Mouse (Mus musculus): ENCODE results near the gene Ghrl. TPM values are rescaled to one million over a fixed set of nuclear protein-coding genes. Genes with fewer than 3 reads are reported as not detected.
A peak's percentile ranks its signal among the peaks of the same experiment; 100 is the strongest.

Gene Ghrl
- 0.61 TPM in 1 of 2 replicates, not detected in the other for polyA plus RNA-seq (2014; fragmentation: Nextera tagmentation; extraction: Ambion mirVana)

DNA sequence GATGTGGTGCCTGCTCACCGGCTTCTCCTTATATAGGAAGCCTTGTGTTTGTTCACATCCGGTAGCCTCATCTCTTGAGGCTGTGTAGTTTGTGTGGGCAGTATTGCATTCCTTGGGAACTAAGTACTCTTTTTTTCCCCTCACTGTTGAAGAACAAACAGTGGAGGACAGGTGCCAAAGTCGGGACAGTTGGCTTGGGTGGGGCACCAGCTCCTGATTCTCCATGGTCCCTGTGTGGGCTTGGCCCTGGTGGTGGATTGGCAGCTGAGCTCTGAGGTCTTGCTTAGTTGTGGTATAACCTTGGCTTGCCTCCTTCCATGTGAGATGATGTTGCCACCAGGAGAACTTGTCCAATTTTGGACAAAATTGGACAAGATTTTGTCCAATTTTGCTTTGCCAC is at the start of gene Ghrl:
Ghrl (minus strand) TSS at position 3 of the 400 bp plus-strand sequence.
- 85% methylated on average over 3 of the region's 3 CpGs for WGBS
- ATAC-seq (ENCODE audit: low read depth) (no peak), DNase-seq (ENCODE audit: low spot score) (no peak)
- Histone ChIP-seq H3K27ac (replicated peaks; ENCODE audit: low read depth, low read length) (no peak within 1 kb of the TSS), H3K9ac (ENCODE audit: low read depth, low read length) (no peak within 1 kb of the TSS), H3K4me1 (ENCODE audit: control insufficient read depth, insufficient read depth, low read length) (no peaks in the 10 kb centered on the region), H3K4me3 (ENCODE audit: low read depth, low read length) (no peak within 1 kb of the TSS), H3K27me3 (replicated peaks; ENCODE audit: control insufficient read depth, insufficient read depth, low read length) (no peaks in the 10 kb centered on the region), H3K36me3 (ENCODE audit: control insufficient read depth, insufficient read depth, low read length) (peaks cover 68% of the 10 kb centered on the region), H3K4me2 (ENCODE audit: low read depth, low read length) (no peak within 1 kb of the TSS), H3K9me3 (ENCODE audit: control insufficient read depth, low read length) (no peaks in the 10 kb centered on the region)

- Histone ChIP-seq H3K4me3 (ENCODE audit: low read depth, low read length) (no peak overlapping the region), H3K9ac (ENCODE audit: low read depth, low read length) (no peak overlapping the region), H3K27me3 (replicated peaks; ENCODE audit: control insufficient read depth, insufficient read depth, low read length) (no peaks in the 10 kb centered on the region), H3K4me1 (ENCODE audit: control insufficient read depth, insufficient read depth, low read length) (no peaks in the 10 kb centered on the region), H3K36me3 (ENCODE audit: control insufficient read depth, insufficient read depth, low read length) (no peaks in the 10 kb centered on the region), H3K4me2 (ENCODE audit: low read depth, low read length) (no peak overlapping the region), H3K27ac (replicated peaks; ENCODE audit: low read depth, low read length) (no peak overlapping the region), H3K9me3 (ENCODE audit: control insufficient read depth, low read length) (no peaks in the 10 kb centered on the region)
- 63% methylated on average over 11 of the region's 11 CpGs for WGBS
- DNase-seq (ENCODE audit: low spot score) (peak; percentile 5), ATAC-seq (ENCODE audit: low read depth) (no peak)
These were observed 49.1 kb upstream of the Ghrl start for GRCm38 (mm10) chr6:113768804-113769203.

- H3K27me3 ChIP-seq (replicated peaks; ENCODE audit: control insufficient read depth, insufficient read depth, low read length): no peaks in the 10 kb centered on the region
- no peaks in the 10 kb centered on the region for H3K9me3 ChIP-seq (ENCODE audit: control insufficient read depth, low read length)
- no peak overlapping the region for H3K9ac ChIP-seq (ENCODE audit: low read depth, low read length)
- H3K36me3 ChIP-seq (ENCODE audit: control insufficient read depth, insufficient read depth, low read length): no peaks in the 10 kb centered on the region
- H3K27ac ChIP-seq (replicated peaks; ENCODE audit: low read depth, low read length): no peak overlapping the region
- DNase-seq (ENCODE audit: low spot score) (peak; percentile 79), ATAC-seq (ENCODE audit: low read depth) (peak; percentile 57)
- no peak overlapping the region for H3K4me2 ChIP-seq (ENCODE audit: low read depth, low read length)
- no peak overlapping the region for H3K4me3 ChIP-seq (ENCODE audit: low read depth, low read length)
- 35% methylated on average over 7 of the region's 7 CpGs for WGBS
- no peaks in the 10 kb centered on the region for H3K4me1 ChIP-seq (ENCODE audit: control insufficient read depth, insufficient read depth, low read length)
These were observed 42.0 kb upstream of the Ghrl start for GRCm38 (mm10) chr6:113761644-113762043.

DNA sequence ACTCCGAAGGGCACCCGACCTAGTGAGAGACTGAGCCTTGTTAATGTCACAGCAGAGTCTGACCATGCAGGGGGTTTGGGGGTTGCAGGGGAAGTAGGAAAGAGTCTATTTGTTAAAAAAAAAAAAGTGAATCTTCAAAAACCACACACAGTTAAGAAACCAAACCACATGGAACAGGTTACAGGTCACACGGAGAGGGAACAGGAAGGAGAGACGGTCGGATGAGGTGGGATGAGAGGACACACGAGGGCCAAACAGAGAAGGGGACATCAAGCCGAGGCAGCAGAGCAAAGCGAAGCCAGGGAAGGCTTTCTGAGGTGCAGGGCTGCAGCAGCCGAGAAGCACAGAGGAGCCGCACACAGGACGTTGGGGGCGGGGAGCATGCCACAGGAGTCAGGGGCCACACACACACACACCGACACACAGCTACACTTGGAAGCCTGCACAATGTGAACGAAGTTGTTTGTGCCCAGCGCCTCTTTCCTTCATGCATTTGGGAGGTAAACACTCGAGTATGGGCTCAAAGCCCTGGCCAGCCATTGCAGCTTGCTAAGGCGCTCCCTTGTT is 29.5 kb upstream of the Ghrl start:
- Histone ChIP-seq H3K4me1 (ENCODE audit: control insufficient read depth, insufficient read depth, low read length) (no peaks in the 10 kb centered on the region), H3K27me3 (replicated peaks; ENCODE audit: control insufficient read depth, insufficient read depth, low read length) (peaks cover 11% of the 10 kb centered on the region), H3K9ac (ENCODE audit: low read depth, low read length) (no peak overlapping the region), H3K9me3 (ENCODE audit: control insufficient read depth, low read length) (no peaks in the 10 kb centered on the region), H3K4me2 (ENCODE audit: low read depth, low read length) (no peak overlapping the region), H3K27ac (replicated peaks; ENCODE audit: low read depth, low read length) (no peak overlapping the region), H3K4me3 (ENCODE audit: low read depth, low read length) (no peak overlapping the region), H3K36me3 (ENCODE audit: control insufficient read depth, insufficient read depth, low read length) (no peaks in the 10 kb centered on the region)
- 59% methylated on average over 17 of the region's 17 CpGs for WGBS
- ATAC-seq (ENCODE audit: low read depth) (no peak), DNase-seq (ENCODE audit: low spot score) (no peak)

GRCm38 (mm10) chr6:113748351-113748750 is 28.7 kb upstream of the Ghrl start:
- Histone ChIP-seq H3K4me2 (ENCODE audit: low read depth, low read length) (peak overlapping the region; percentile 33), H3K9me3 (ENCODE audit: control insufficient read depth, low read length) (no peaks in the 10 kb centered on the region), H3K36me3 (ENCODE audit: control insufficient read depth, insufficient read depth, low read length) (no peaks in the 10 kb centered on the region), H3K9ac (ENCODE audit: low read depth, low read length) (no peak overlapping the region), H3K27ac (replicated peaks; ENCODE audit: low read depth, low read length) (no peak overlapping the region), H3K4me1 (ENCODE audit: control insufficient read depth, insufficient read depth, low read length) (no peaks in the 10 kb centered on the region), H3K4me3 (ENCODE audit: low read depth, low read length) (0 out of 2 replicates have a peak overlapping the region, but pooled peaks have one; percentile 3), H3K27me3 (replicated peaks; ENCODE audit: control insufficient read depth, insufficient read depth, low read length) (peaks cover 11% of the 10 kb centered on the region)
- 33% methylated on average over 26 of the region's 26 CpGs for WGBS
- DNase-seq (ENCODE audit: low spot score) (no peak), ATAC-seq (ENCODE audit: low read depth) (no peak)

DNA sequence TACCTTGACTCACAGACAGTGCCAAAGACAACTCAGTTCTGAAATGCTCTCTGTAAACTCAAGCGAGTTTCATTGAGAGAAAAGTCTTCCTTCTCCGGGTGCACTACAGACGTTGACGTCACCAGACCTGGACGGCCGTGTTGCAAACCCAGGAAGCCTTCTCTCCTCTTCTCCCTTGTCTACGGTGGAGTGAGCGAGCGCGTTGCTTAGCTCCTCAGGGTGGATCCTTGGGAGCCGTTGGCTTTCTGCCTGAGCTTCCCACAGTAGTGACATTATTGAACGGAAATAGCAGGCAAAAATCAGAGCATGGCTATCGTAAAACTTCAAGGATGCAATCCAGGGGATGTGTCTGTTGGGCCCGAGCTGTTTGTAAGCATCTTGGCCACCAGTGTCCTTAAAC is 27.6 kb upstream of the Ghrl start:
- 85% methylated on average over 14 of the region's 14 CpGs for WGBS
- no peaks in the 10 kb centered on the region for H3K9me3 ChIP-seq (ENCODE audit: control insufficient read depth, low read length)

GRCm38 (mm10) chr6:113745117-113745516 is 25.4 kb upstream of the Ghrl start:
- DNase-seq (ENCODE audit: low spot score): no peak
- H3K36me3 ChIP-seq (ENCODE audit: control insufficient read depth, insufficient read depth, low read length): no peaks in the 10 kb centered on the region
- no peak overlapping the region for H3K4me3 ChIP-seq (ENCODE audit: low read depth, low read length)
- no peaks in the 10 kb centered on the region for H3K9me3 ChIP-seq (ENCODE audit: control insufficient read depth, low read length)
- no peak for ATAC-seq (ENCODE audit: low read depth)
- no peak overlapping the region for H3K4me2 ChIP-seq (ENCODE audit: low read depth, low read length)
- H3K4me1 ChIP-seq (ENCODE audit: control insufficient read depth, insufficient read depth, low read length): no peaks in the 10 kb centered on the region
- peaks cover 11% of the 10 kb centered on the region for H3K27me3 ChIP-seq (replicated peaks; ENCODE audit: control insufficient read depth, insufficient read depth, low read length)
- no peak overlapping the region for H3K9ac ChIP-seq (ENCODE audit: low read depth, low read length)
- H3K27ac ChIP-seq (replicated peaks; ENCODE audit: low read depth, low read length): no peak overlapping the region

More for the DNA sequence above, 27.6 kb upstream of the Ghrl start:
- Histone ChIP-seq H3K4me2 (ENCODE audit: low read depth, low read length) (no peak overlapping the region), H3K4me3 (ENCODE audit: low read depth, low read length) (no peak overlapping the region), H3K36me3 (ENCODE audit: control insufficient read depth, insufficient read depth, low read length) (no peaks in the 10 kb centered on the region), H3K27me3 (replicated peaks; ENCODE audit: control insufficient read depth, insufficient read depth, low read length) (peaks cover 11% of the 10 kb centered on the region), H3K9ac (ENCODE audit: low read depth, low read length) (no peak overlapping the region), H3K27ac (replicated peaks; ENCODE audit: low read depth, low read length) (no peak overlapping the region), H3K4me1 (ENCODE audit: control insufficient read depth, insufficient read depth, low read length) (no peaks in the 10 kb centered on the region)
- no peak for DNase-seq (ENCODE audit: low spot score)
- ATAC-seq (ENCODE audit: low read depth): no peak

- peaks cover 4% of the 10 kb centered on the region; the same call in 1 of the 2 replicates for H3K4me1 ChIP-seq (ENCODE audit: control insufficient read depth, insufficient read depth, low read length)
- H3K9ac ChIP-seq (ENCODE audit: low read depth, low read length): no peak overlapping the region
- ATAC-seq (ENCODE audit: low read depth) (no peak), DNase-seq (ENCODE audit: low spot score) (no peak)
- no peak overlapping the region for H3K27ac ChIP-seq (replicated peaks; ENCODE audit: low read depth, low read length)
- no peak overlapping the region for H3K4me3 ChIP-seq (ENCODE audit: low read depth, low read length)
- H3K9me3 ChIP-seq (ENCODE audit: control insufficient read depth, low read length): no peaks in the 10 kb centered on the region
- H3K27me3 ChIP-seq (replicated peaks; ENCODE audit: control insufficient read depth, insufficient read depth, low read length): peaks cover 7% of the 10 kb centered on the region
- WGBS: 53% methylated on average over 1 of the region's 1 CpGs
- peaks cover 6% of the 10 kb centered on the region; the same call in 1 of the 2 replicates for H3K36me3 ChIP-seq (ENCODE audit: control insufficient read depth, insufficient read depth, low read length)
- H3K4me2 ChIP-seq (ENCODE audit: low read depth, low read length): no peak overlapping the region
These were observed 23.4 kb upstream of the Ghrl start for GRCm38 (mm10) chr6:113743111-113743510.

DNA sequence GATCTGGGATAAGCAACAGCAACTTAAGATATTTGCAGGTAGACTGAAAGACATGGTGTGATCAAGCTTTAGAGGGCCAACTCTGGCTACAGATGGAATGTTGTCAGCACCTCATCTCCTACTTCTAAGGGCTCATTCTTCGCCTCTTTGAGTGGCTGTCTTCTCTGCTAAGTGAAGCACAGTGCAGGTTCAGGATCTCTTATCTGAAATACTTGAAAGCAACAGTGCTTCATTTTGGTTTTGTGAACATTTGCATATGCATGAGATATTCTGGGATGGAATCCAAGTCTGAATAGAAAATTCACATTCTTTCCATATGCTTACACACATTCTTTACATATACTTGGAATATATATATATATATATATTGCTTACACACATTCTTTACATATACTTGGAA is 22.6 kb upstream of the Ghrl start:
- Histone ChIP-seq H3K9ac (ENCODE audit: low read depth, low read length) (no peak overlapping the region), H3K27ac (replicated peaks; ENCODE audit: low read depth, low read length) (no peak overlapping the region), H3K27me3 (replicated peaks; ENCODE audit: control insufficient read depth, insufficient read depth, low read length) (peaks cover 1% of the 10 kb centered on the region; the same call in 1 of the 2 replicates), H3K4me1 (ENCODE audit: control insufficient read depth, insufficient read depth, low read length) (peaks cover 4% of the 10 kb centered on the region; the same call in 1 of the 2 replicates), H3K4me2 (ENCODE audit: low read depth, low read length) (no peak overlapping the region), H3K36me3 (ENCODE audit: control insufficient read depth, insufficient read depth, low read length) (peaks cover 14% of the 10 kb centered on the region; the same call in 1 of the 2 replicates), H3K9me3 (ENCODE audit: control insufficient read depth, low read length) (no peaks in the 10 kb centered on the region), H3K4me3 (ENCODE audit: low read depth, low read length) (no peak overlapping the region)
- DNase-seq (ENCODE audit: low spot score): peak; percentile 14
- ATAC-seq (ENCODE audit: low read depth): no peak
- 83% methylated on average over 1 of the region's 1 CpGs for WGBS
